Mouse (Mus musculus) cerebellum, adult 8-10 months (tissue): ENCODE measurements at regions not wholly inside any gene's neighbourhood (a gene's known extent, or its start where the extent isn't known, plus 50 kb on each side); places are given as distances from the start of the nearest gene placed in this dataset.
A peak's percentile ranks its signal among the peaks of the same experiment; 100 is the strongest.

ENCODE experiments used
- DNase-seq: peaks from one replicate; pipeline ENCODE4 v3.0.0; 2022

DNA sequence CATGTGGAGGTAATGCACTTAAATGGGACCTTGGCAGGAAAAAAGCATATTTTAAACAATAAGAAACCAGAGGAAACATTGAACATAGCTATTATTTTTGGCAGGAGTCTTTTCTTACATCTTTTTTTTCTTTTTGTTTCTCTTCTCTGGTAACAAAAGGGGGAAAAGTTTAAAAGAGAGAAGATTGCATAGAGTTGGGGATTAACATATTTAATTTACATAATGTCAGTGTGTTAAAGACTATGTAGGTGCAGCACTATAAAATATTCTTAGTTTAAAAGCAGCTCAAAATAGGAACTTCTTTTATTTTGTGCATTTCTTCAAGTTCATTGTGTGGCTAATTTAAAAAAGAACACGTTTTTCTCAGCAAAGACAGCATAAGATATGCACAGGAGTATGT, 1087.5 kb downstream of the Cdh11 start:
- DNase-seq: no peak

DNA sequence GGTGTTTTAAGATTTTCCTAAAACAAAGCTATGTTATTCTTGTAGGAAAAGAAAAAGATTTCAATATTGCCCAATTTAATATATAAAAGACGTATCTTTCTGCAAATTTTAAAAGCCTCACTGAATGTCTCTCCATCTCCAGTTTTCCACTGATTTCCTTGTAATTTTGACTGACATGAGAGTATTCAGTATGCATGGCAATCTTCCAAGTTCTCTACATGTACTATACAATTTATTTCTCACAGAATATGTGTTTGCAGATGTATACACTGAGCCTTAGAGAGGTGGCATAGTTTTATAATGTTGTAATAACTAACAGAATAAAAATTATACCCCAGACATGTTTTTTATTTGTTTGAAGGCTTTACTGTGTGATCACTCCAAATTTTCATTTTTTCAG, 1094.5 kb downstream of the Cdh11 start:
- DNase-seq: no peak

DNA sequence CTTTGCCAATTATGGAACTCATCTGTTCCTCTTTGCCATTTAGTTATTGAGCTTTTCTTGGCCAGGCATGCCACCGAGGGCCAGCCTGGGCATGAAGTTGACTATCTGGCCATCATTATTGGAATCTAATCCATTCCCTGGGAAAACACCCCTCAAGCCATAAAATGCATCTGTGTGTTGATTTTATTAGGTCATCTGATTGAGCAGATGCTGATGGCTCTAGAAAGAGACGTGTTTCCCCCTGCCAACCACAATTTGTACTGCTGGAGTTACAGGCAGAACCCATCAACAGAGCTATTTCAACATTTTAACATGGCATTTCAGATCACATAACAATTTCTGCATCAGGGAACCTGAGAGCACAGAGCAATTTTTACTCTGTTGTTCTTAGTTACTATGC, 1116.5 kb downstream of the Cdh11 start:
- no peak for DNase-seq

DNA sequence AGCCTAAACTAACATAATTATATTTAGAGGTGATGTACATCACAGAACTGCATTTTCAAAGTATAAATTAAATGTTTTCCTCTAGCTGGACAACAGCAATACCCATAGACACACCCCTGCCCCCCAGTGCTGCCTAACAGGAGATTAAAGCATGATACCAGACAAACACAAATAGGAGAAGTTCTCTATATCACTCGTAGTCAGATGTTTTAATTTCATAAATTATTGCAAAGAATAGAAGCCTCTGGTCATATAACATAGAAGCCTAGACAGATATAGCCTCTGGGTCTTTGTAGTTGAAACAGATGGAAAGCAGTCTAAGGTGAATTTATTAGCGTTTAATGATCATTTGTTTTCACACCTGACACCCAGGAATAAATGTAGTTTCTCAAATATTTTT, 1122.6 kb downstream of the Cdh11 start:
- no peak for DNase-seq

DNA sequence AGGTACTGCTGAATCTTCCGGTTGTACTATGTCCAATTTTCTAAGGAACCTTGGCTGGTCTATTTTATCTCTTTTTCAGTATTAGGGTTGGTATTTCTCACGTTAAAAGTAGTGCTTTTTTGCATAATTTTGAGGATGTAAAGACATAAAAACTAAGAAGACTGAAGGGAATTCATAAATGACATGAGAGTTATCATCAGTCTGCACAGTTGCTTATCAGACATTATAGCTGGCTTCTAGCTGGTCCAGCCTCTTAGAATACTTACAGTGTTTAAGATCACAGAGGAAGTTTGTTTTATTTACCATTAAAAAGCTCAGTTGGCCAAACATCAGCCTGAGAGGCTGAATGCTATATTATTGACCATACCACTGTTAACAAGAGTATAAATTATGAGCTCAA, 1130.2 kb downstream of the Cdh11 start:
- DNase-seq: no peak

DNA sequence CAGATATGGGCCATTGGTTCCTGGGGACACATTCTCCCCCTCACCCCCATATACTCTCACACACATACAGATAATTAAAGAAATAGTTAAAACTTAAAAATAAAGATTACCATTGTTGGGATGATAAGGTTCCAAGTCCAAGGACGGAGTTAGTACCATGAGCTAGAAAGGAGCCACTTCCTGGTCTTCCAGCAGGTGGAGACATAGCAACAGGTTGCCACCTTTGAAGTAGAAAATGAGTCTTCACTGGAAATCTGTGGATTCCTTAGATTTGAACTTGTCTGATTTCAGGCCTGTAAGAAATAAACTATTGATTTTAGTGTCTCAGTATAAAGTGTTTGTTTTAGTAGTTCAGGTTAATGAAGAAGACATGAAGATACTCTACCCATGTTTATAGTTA, 1156.6 kb downstream of the Cdh11 start:
- DNase-seq: no peak

DNA sequence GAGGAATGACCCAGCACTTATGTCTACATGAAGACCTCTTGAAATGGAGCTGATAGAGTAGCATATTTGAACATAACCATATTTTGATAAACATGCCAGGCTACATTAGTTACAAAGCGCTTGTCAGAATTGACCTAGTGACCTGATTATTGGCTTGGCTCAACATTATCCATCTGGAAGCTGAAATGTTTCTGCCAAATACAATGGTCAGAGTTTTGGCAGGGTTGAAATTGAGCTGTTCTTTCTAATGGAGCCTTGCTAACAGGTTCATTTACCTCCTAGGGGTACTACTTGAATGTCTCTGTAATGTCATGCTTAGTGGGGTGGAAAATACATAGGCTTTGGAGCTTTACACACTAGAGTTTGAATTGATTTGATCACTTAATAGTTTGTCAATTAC, 1163.5 kb downstream of the Cdh11 start:
- no peak for DNase-seq

DNA sequence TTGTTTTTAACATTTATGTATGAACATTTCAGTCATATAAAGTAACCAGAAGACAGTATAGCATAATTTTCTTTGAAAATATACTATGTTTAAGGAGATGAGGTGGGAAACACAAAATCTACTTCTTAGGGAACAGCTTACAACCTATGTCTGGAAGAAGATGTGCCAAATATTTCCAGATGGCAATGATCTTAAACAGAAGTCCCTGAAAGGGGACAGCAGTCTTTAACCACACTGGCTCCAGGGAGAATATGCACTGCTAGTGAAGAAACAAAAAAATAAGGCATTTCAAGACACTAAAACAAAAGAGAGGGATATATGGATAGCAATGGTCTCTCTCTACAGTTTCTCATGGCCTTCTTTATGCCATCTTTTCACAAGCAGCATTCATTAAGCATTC, 1194.3 kb downstream of the Cdh11 start:
- DNase-seq: no peak

DNA sequence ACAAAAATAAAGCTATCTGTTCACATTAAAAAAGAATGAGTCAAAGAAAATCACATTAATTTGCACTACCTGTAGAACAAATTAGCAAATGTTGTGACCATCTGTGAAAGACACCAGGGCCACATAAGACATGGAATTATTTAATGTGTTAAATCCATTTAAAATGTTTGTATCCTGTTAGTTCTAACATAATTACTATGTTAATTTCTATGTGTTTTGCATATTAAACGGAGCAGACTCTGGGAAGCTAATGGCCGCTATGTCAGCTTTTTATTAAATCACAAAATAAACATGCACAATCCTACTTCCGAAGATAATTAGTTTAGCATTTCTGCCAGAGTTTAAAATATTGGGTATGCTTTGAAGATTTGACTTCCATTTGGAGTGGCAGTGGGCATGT, 1194.8 kb downstream of the Cdh11 start:
- DNase-seq: no peak

DNA sequence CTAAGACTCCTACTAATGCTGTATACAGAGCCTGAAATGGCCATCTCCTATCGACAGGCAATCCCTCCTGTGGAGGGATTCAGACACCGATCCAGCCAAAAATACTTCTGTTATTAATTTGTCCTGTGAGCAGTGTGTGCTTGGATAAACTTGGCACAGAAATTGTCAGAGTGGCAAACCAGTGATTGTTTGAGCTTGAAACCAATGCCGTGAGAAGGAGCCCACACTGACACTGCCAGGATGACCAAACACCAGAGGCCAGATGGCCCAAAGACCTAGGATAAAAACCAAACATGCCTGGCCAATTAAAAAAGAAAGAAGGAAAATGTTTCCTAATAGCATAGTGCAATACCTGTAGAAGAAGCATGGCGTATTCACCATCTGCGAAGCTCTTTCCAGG, 1221.0 kb downstream of the Cdh11 start:
- DNase-seq: no peak

DNA sequence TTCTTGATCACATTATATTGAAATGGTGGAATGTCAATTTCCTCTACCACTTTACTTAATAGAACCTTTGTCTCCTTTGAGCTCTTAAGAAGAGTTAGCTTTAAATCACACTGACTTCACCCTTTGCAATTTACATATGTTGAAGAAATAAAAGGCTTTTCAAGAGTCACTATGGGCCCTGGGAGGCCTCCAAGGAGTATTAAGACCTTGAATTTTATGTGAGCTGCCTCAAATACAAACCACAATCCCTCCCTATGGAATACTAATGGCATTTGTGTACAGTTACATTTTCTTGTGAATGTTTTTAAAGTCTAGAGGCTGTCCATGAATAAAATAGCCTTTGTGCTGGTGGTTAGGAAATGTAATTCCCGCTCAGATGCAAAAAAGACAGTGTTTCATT, 1262.7 kb downstream of the Cdh11 start:
- no peak for DNase-seq

DNA sequence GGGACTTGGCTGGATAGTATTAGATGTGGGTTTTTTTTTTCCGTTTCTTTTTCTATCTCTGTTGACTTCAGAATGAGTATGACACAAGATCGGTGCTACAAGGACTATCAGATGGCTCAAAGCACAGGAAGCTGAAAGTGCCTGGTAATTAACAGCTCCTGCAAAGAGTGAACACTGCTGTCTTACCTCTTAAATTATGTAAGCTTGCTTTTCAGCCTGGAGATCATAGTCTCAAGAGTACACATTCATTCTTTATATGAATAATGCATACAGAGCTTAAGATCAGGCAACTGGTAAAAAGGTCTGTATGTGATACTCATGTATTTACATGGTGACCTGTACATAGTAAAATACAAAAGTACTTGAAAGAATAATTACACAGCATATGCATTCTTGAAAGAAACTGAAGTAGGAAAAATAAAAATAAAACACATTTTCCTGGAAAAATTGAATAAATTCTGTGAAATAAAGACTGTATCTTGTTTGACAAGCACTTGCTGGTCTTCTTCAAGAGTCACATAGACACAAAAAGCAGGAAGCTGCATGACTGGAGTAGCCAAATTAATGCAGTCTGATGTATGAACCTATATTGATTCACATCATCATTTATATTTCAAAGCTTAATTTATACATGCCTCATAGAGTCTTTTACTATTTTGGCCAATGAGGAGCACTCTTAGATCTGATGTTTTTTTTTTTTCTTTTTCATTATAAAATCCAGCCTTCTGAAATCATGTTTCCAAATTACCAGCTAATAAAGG, 1306.7 kb downstream of the Cdh11 start:
- DNase-seq: no peak

DNA sequence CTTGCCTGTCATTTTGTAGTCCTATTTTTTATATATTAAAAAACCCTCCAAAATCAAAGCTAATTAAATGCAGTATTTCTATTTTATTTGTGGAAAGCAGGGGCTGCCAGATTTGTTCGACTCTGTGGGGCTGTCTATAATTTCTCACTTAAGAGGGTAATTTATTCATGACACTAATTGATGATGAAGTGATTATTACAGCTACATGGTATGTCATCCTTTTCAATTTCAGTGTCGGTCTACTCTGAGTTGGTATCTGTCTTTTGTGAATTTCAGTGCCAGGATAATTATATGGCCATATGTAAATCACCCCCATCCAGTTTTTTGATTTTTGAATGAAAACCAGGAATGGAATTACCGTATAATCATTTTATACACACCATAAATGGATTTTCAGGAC, 1319.1 kb downstream of the Cdh11 start:
- no peak for DNase-seq

DNA sequence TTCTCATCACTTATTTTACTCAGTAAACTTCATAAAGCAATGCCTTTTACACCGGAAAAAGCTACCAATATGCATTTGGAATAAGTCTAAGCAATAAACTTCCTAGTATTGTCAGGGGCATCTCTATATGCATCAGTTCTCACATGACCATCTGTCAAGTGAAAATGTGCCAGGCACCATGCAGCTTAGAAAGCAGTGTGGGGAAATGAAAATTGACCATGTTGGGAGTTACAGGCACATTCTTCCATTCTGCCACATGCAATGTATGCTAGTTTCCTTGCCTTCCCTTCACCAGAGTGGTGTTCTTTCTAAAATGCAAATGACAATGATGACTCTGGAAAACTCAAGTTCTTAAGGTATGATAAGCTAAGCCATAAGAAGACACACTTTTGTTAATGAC, 1322.9 kb downstream of the Cdh11 start:
- peak; percentile 41 for DNase-seq

DNA sequence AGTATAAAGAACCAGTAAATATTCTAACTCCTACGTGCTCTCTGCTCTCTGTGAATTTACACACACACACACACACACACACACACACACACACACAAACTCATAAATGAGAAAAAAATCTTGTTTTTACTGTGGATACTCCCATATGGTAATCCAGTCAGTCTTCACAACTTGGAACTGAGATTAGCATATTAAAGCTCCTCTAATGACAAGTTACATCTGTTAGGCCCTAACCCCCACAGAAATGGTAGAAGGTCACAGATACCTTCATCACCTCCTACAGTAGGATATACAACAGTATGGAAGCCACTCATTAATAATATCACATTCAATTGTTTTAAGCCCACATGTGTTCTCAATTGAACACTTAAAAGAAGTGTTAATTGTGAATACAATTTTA, 1340.7 kb downstream of the Cdh11 start:
- DNase-seq: no peak

DNA sequence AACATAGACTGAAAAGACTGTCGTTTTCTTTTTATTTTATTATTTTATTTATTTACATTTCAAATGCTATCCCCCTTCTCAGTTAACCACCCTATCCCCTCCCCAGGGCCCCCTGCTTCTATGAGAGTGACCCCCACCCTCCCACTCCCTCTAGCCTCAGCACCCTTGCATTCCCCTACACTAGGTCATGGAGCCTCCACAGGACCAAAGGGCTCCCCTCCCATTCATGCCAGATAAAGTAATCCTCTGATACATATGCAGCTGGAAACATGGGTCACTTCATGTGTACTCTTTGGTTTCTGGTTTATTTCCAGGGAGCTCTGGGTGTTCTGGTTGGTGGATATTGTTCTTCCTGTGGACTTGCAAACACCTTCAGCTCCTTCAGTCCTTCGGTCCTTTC, 1342.9 kb downstream of the Cdh11 start:
- DNase-seq: no peak

DNA sequence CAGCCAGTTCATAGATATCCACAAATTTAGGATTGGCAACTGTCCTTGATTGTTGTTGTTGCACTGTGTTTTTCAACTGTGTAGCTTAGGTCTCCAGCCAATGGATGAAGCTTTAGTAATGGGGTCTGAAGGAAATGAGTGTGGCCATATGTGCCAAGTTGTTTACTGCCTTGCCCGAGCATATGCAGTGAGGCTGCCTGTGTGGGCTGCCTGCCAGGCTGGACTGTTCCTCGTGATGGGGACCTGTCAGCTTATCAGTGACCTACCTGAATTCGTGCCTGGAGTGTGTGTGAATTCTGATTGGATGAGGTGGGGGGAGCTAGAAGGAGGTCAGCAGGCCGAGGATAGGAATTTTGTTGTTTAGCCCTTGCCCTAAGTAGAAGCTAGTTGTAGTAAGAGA, 1349.8 kb downstream of the Cdh11 start:
- no peak for DNase-seq
